Mouse (Mus musculus): ENCODE results near the gene Prdm5. TPM values are rescaled to one million over a fixed set of nuclear protein-coding genes. Genes with fewer than 3 reads are reported as not detected.

Prdm5 gene
- polyA plus RNA-seq, 1 experiment from 2014 or later: 5.9 TPM

GRCm38 (mm10) chr6:65765752-65766397, 12.9 kb upstream of the Prdm5 start:
- no peak overlapping the region for H3K4me2 ChIP-seq (ENCODE audit: low read length)
- no peak overlapping the region for H3K27ac ChIP-seq (ENCODE audit: low read depth, low read length)
- DNase-seq (ENCODE audit: low spot score) (no peak), ATAC-seq (0 out of 2 replicates have a peak, but pooled peaks have one; percentile 16)
- H3K36me3 ChIP-seq (ENCODE audit: control insufficient read depth, insufficient read depth, low read length): no peaks in the 10 kb centered on the region
- H3K9ac ChIP-seq (ENCODE audit: low read length): no peak overlapping the region
- no peaks in the 10 kb centered on the region for H3K9me3 ChIP-seq (replicated peaks; ENCODE audit: control insufficient read depth, low read length)
- H3K4me1 ChIP-seq (ENCODE audit: control insufficient read depth, insufficient read depth, low read length): 0 out of 2 replicates have a peak, but pooled peaks cover 2% of the 10 kb centered on the region
- WGBS: 90% methylated on average over 13 of the region's 13 CpGs
- H3K27me3 ChIP-seq (replicated peaks; ENCODE audit: control insufficient read depth, insufficient read depth, low read length): no peaks in the 10 kb centered on the region
- H3K4me3 ChIP-seq (ENCODE audit: low read depth, low read length): no peak overlapping the region

- H3K36me3 ChIP-seq (ENCODE audit: control insufficient read depth, insufficient read depth, low read length): no peaks in the 10 kb centered on the region
- no peaks in the 10 kb centered on the region for H3K9me3 ChIP-seq (replicated peaks; ENCODE audit: control insufficient read depth, low read length)
- H3K9ac ChIP-seq (ENCODE audit: low read length): no peak overlapping the region
- no peak for ATAC-seq
- whole genome bisulfite sequencing: 80% methylated on average over 5 of the region's 5 CpGs
- no peak overlapping the region for H3K27ac ChIP-seq (ENCODE audit: low read depth, low read length)
- 0 out of 2 replicates have a peak, but pooled peaks cover 2% of the 10 kb centered on the region for H3K4me1 ChIP-seq (ENCODE audit: control insufficient read depth, insufficient read depth, low read length)
- no peak for DNase-seq (ENCODE audit: low spot score)
- H3K4me3 ChIP-seq (ENCODE audit: low read depth, low read length): no peak overlapping the region
- no peaks in the 10 kb centered on the region for H3K27me3 ChIP-seq (replicated peaks; ENCODE audit: control insufficient read depth, insufficient read depth, low read length)
- H3K4me2 ChIP-seq (ENCODE audit: low read length): no peak overlapping the region
Observed at GRCm38 (mm10) chr6:65767911-65768310, 10.9 kb upstream of the Prdm5 start.

DNA sequence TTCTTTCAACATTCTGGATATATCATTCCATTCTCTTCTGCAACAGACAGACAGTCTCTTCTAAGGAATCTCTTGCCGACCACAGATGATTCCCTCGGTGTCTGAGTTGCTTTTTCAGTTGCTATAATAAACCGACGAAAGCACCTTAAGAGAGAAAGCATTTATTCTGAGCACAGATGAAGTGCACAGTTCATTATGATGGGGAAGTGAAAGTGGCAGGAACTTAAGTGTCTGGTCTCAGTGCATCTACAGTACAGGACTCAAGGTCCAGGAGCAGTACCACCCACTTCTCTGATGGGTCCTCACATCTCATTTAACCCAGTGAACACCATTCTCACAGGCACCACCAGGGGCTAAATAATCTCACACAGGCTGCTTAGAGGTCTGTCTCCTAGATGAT, 5.2 kb upstream of the Prdm5 start:
- Histone ChIP-seq H3K27me3 (replicated peaks; ENCODE audit: control insufficient read depth, insufficient read depth, low read length) (no peaks in the 10 kb centered on the region), H3K36me3 (ENCODE audit: control insufficient read depth, insufficient read depth, low read length) (no peaks in the 10 kb centered on the region), H3K4me1 (ENCODE audit: control insufficient read depth, insufficient read depth, low read length) (no peaks in the 10 kb centered on the region), H3K4me2 (ENCODE audit: low read length) (no peak overlapping the region), H3K27ac (ENCODE audit: low read depth, low read length) (no peak overlapping the region), H3K9me3 (replicated peaks; ENCODE audit: control insufficient read depth, low read length) (no peaks in the 10 kb centered on the region), H3K9ac (ENCODE audit: low read length) (no peak overlapping the region), H3K4me3 (ENCODE audit: low read depth, low read length) (no peak overlapping the region)
- DNase-seq (ENCODE audit: low spot score) (no peak), ATAC-seq (no peak)
- 93% methylated on average over 4 of the region's 4 CpGs for WGBS

GRCm38 (mm10) chr6:65779689-65780233, 973 bp downstream of the Prdm5 start:
- H3K9me3 ChIP-seq (replicated peaks; ENCODE audit: control insufficient read depth, low read length): no peaks in the 10 kb centered on the region
- no peak for DNase-seq (ENCODE audit: low spot score)
- H3K9ac ChIP-seq (ENCODE audit: low read length): no peak overlapping the region; the same call in 1 of the 2 replicates
- ATAC-seq: no peak
- H3K27ac ChIP-seq (ENCODE audit: low read depth, low read length): no peak overlapping the region
- H3K4me1 ChIP-seq (ENCODE audit: control insufficient read depth, insufficient read depth, low read length): no peaks in the 10 kb centered on the region
- H3K4me2 ChIP-seq (ENCODE audit: low read length): peak overlapping the region; percentile 95; the same call in 1 of the 2 replicates
- H3K4me3 ChIP-seq (ENCODE audit: low read depth, low read length): peak overlapping the region; percentile 48; the same call in 1 of the 2 replicates
- 89% methylated on average over 4 of the region's 4 CpGs for WGBS
- H3K36me3 ChIP-seq (ENCODE audit: control insufficient read depth, insufficient read depth, low read length): no peaks in the 10 kb centered on the region
- no peaks in the 10 kb centered on the region for H3K27me3 ChIP-seq (replicated peaks; ENCODE audit: control insufficient read depth, insufficient read depth, low read length)

DNA sequence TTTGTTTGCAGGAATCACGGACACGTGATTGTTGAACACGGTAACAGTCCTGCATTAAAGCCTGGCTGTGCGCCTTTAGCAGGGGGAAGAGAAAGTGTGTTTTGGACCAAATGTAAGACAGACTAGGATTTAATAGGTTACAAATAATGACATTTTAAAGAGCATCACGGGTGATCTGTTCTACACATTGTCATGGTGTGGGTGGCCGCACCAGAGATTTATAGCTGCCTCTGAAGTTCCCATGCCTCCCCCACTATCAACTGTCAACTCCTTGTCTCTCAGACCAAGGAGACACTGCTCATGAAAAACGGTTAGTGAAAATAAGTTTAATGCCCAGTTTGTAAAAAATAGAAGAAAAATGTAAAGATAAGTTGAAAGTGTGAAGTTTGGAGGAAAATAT, 2.7 kb downstream of the Prdm5 start:
- H3K9ac ChIP-seq (ENCODE audit: low read length): no peak overlapping the region
- WGBS: 93% methylated on average over 7 of the region's 7 CpGs

DNA sequence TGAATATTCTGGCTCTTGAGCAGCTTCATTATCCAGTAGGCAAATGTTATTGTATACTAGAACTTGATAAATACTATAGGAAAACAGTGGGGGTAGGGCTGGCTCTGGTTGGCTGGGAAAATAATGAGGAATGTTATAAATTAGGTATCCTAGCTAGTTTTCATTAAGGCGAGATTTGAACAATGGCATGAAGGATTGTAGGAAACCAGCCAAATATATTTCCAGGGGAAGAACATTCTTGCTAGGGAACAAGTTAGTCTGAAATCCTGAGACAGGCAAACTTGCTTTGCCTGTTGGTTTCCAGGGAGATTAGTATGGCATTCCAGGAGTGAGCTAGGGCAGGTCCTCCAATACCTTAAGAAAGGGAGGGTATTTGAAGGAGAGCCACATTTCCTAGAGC, 4.9 kb downstream of the Prdm5 start:
- no peak overlapping the region for H3K4me2 ChIP-seq (ENCODE audit: low read length)
- H3K9me3 ChIP-seq (replicated peaks; ENCODE audit: control insufficient read depth, low read length): no peaks in the 10 kb centered on the region
- 59% methylated on average over 1 of the region's 1 CpGs for WGBS
- H3K27me3 ChIP-seq (replicated peaks; ENCODE audit: control insufficient read depth, insufficient read depth, low read length): no peaks in the 10 kb centered on the region
- no peak overlapping the region for H3K4me3 ChIP-seq (ENCODE audit: low read depth, low read length)
- H3K36me3 ChIP-seq (ENCODE audit: control insufficient read depth, insufficient read depth, low read length): no peaks in the 10 kb centered on the region
- ATAC-seq: no peak
- peak; percentile 27 for DNase-seq (ENCODE audit: low spot score)
- H3K27ac ChIP-seq (ENCODE audit: low read depth, low read length): no peak overlapping the region
- H3K4me1 ChIP-seq (ENCODE audit: control insufficient read depth, insufficient read depth, low read length): no peaks in the 10 kb centered on the region
- no peak overlapping the region for H3K9ac ChIP-seq (ENCODE audit: low read length)

More for the DNA sequence above, 2.7 kb downstream of the Prdm5 start:
- DNase-seq (ENCODE audit: low spot score): no peak
- no peak overlapping the region for H3K4me2 ChIP-seq (ENCODE audit: low read length)
- no peaks in the 10 kb centered on the region for H3K36me3 ChIP-seq (ENCODE audit: control insufficient read depth, insufficient read depth, low read length)
- ATAC-seq: no peak
- H3K9me3 ChIP-seq (replicated peaks; ENCODE audit: control insufficient read depth, low read length): no peaks in the 10 kb centered on the region
- no peak overlapping the region for H3K4me3 ChIP-seq (ENCODE audit: low read depth, low read length)
- H3K4me1 ChIP-seq (ENCODE audit: control insufficient read depth, insufficient read depth, low read length): no peaks in the 10 kb centered on the region
- H3K27me3 ChIP-seq (replicated peaks; ENCODE audit: control insufficient read depth, insufficient read depth, low read length): no peaks in the 10 kb centered on the region
- no peak overlapping the region for H3K27ac ChIP-seq (ENCODE audit: low read depth, low read length)

- no peak for DNase-seq (ENCODE audit: low spot score)
- no peak for ATAC-seq
- Histone ChIP-seq H3K27ac (ENCODE audit: low read depth, low read length) (no peak overlapping the region), H3K4me1 (ENCODE audit: control insufficient read depth, insufficient read depth, low read length) (no peaks in the 10 kb centered on the region), H3K9ac (ENCODE audit: low read length) (no peak overlapping the region), H3K27me3 (replicated peaks; ENCODE audit: control insufficient read depth, insufficient read depth, low read length) (no peaks in the 10 kb centered on the region), H3K4me3 (ENCODE audit: low read depth, low read length) (no peak overlapping the region), H3K4me2 (ENCODE audit: low read length) (no peak overlapping the region), H3K9me3 (replicated peaks; ENCODE audit: control insufficient read depth, low read length) (no peaks in the 10 kb centered on the region), H3K36me3 (ENCODE audit: control insufficient read depth, insufficient read depth, low read length) (no peaks in the 10 kb centered on the region)
- 78% methylated on average over 2 of the region's 2 CpGs for WGBS
Observed at GRCm38 (mm10) chr6:65792923-65793322, 14.1 kb downstream of the Prdm5 start.

DNA sequence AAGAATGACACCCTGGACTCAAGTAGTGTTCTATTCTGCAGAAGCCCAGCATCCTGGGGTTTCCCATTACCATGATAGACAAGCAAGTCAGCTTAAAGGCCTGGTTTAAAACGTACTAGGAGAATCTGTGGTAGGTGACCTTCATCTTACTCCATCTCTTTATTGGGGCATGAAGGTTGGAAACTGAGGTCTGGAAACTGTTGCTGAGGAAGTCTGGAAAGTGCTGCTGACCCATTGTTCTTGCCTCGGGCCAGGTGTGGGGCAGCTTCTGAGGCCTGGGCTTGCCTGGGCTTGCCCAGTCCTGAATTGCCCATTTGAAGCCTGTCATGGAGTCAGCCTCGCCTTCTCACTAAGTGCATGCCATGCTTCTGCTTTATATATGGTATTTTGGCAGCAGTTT, 17.8 kb downstream of the Prdm5 start:
- ATAC-seq: no peak
- H3K27me3 ChIP-seq (replicated peaks; ENCODE audit: control insufficient read depth, insufficient read depth, low read length): no peaks in the 10 kb centered on the region
- H3K27ac ChIP-seq (ENCODE audit: low read depth, low read length): no peak overlapping the region
- no peak for DNase-seq (ENCODE audit: low spot score)
- WGBS: 83% methylated on average over 3 of the region's 3 CpGs
- no peak overlapping the region for H3K9ac ChIP-seq (ENCODE audit: low read length)
- H3K4me3 ChIP-seq (ENCODE audit: low read depth, low read length): no peak overlapping the region
- H3K4me2 ChIP-seq (ENCODE audit: low read length): no peak overlapping the region
- no peaks in the 10 kb centered on the region for H3K9me3 ChIP-seq (replicated peaks; ENCODE audit: control insufficient read depth, low read length)
- H3K36me3 ChIP-seq (ENCODE audit: control insufficient read depth, insufficient read depth, low read length): no peaks in the 10 kb centered on the region
- H3K4me1 ChIP-seq (ENCODE audit: control insufficient read depth, insufficient read depth, low read length): no peaks in the 10 kb centered on the region

GRCm38 (mm10) chr6:65797276-65797675, 18.5 kb downstream of the Prdm5 start:
- Histone ChIP-seq H3K36me3 (ENCODE audit: control insufficient read depth, insufficient read depth, low read length) (no peaks in the 10 kb centered on the region), H3K27ac (ENCODE audit: low read depth, low read length) (no peak overlapping the region), H3K9me3 (replicated peaks; ENCODE audit: control insufficient read depth, low read length) (no peaks in the 10 kb centered on the region), H3K4me2 (ENCODE audit: low read length) (no peak overlapping the region), H3K4me3 (ENCODE audit: low read depth, low read length) (no peak overlapping the region), H3K4me1 (ENCODE audit: control insufficient read depth, insufficient read depth, low read length) (no peaks in the 10 kb centered on the region), H3K9ac (ENCODE audit: low read length) (no peak overlapping the region), H3K27me3 (replicated peaks; ENCODE audit: control insufficient read depth, insufficient read depth, low read length) (no peaks in the 10 kb centered on the region)
- ATAC-seq (no peak), DNase-seq (ENCODE audit: low spot score) (no peak)
- 61% methylated on average over 2 of the region's 2 CpGs for WGBS
